Mouse (Mus musculus) heart, postnatal 0 days (tissue): ENCODE results near the gene Izumo2.

Source experiments
- CTCF ChIP-seq: IDR thresholded peaks from 2 replicates; pipeline ENCODE4 v1.5.1; 2016; ENCODE audit warnings: antibody characterized with exemption, control low read depth, low read depth
- EP300 ChIP-seq: IDR thresholded peaks from 2 replicates; pipeline ENCODE4 v1.6.1; 2016; ENCODE audit warnings: antibody characterized with exemption, low read depth

DNA sequence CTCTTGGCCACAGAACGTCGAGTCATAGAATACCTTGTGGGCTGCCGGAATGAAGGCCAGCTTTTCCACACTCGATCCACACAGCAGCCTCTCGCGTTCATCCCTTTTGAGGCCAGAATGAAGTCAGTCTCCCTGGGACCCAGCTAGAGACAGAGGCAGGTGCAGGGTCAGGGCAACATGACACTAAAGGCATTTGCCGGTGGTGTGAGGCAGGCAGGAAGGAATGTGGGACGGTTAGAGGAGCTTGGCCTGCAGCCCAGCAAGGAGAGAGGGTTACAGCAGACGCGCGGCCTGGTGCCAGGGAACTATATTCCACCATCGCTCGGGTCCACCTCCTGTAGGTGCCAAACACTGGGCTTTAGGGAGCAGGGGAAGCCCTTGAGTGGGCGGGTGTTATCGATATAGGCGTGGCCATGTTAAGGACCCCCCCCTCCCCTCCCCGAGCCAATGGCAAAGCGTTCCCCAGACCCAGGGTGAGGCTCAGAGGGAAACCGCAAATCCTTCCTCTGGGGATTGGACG lies 11.3 kb upstream of the Izumo2 start:
- TF ChIP-seq CTCF (no peak), EP300 (no peak)
